Mouse (Mus musculus): ENCODE data around the gene Tex37.

Gene Tex37

GRCm38 (mm10) chr6:70918827-70919226, at the start of gene Tex37:
Tex37 (minus strand) TSS chr6:70918927.
- DNase-seq (ENCODE audit: low spot score in 2 of 2), result no peak

GRCm38 (mm10) chr6:70968291-70968690, 49.6 kb upstream of the Tex37 start:
- DNase-seq (ENCODE audit: low spot score in 2 of 2), result no peak

GRCm38 (mm10) chr6:70967422-70967821, 48.7 kb upstream of the Tex37 start:
- no peak for DNase-seq (ENCODE audit: low spot score in 2 of 2)

GRCm38 (mm10) chr6:70965694-70966093, 47.0 kb upstream of the Tex37 start:
- no peak for DNase-seq (ENCODE audit: low spot score in 2 of 2)

GRCm38 (mm10) chr6:70964116-70964830, 45.5 kb upstream of the Tex37 start:
- DNase-seq (ENCODE audit: low spot score in 2 of 2), result no peak

GRCm38 (mm10) chr6:70957341-70957940, 38.7 kb upstream of the Tex37 start:
- DNase-seq (ENCODE audit: low spot score in 2 of 2), result no peak

- peak in 1 of 2 experiments; percentile 4 for DNase-seq (ENCODE audit: low spot score in 2 of 2)
Measured at GRCm38 (mm10) chr6:70956936-70957335, 38.2 kb upstream of the Tex37 start.

GRCm38 (mm10) chr6:70956285-70956912, 37.7 kb upstream of the Tex37 start, which contains the start of gene Foxi3:
Foxi3 (plus strand) TSS chr6:70956531.
- DNase-seq (ENCODE audit: low spot score in 2 of 2), result no peak

GRCm38 (mm10) chr6:70955841-70956240, 37.1 kb upstream of the Tex37 start:
- DNase-seq (ENCODE audit: low spot score in 2 of 2), result peak in 1 of 2 experiments; percentile 1

GRCm38 (mm10) chr6:70955291-70955800, 36.6 kb upstream of the Tex37 start:
- DNase-seq (ENCODE audit: low spot score in 2 of 2), result peak; percentile 4 to 7

- DNase-seq (ENCODE audit: low spot score in 2 of 2), result peak in 1 of 2 experiments; percentile 37
Measured at GRCm38 (mm10) chr6:70954040-70954439, 35.3 kb upstream of the Tex37 start.

GRCm38 (mm10) chr6:70953274-70953673, 34.5 kb upstream of the Tex37 start:
- no peak for DNase-seq (ENCODE audit: low spot score in 2 of 2)

GRCm38 (mm10) chr6:70931801-70932200, 13.1 kb upstream of the Tex37 start:
- no peak for DNase-seq (ENCODE audit: low spot score in 2 of 2)

GRCm38 (mm10) chr6:70921274-70922074, 2.7 kb upstream of the Tex37 start:
- DNase-seq (ENCODE audit: low spot score in 2 of 2), result peak; percentile 17 to 63

- no peak for DNase-seq (ENCODE audit: low spot score in 2 of 2)
Measured at GRCm38 (mm10) chr6:70912396-70912765, 6.3 kb downstream of the Tex37 start.

GRCm38 (mm10) chr6:70911668-70912395, 6.9 kb downstream of the Tex37 start:
- peak; percentile 21 to 34 for DNase-seq (ENCODE audit: low spot score in 2 of 2)

GRCm38 (mm10) chr6:70910285-70910684, 8.4 kb downstream of the Tex37 start:
- DNase-seq (ENCODE audit: low spot score in 2 of 2), result no peak

- DNase-seq (ENCODE audit: low spot score in 2 of 2), result no peak
Measured at GRCm38 (mm10) chr6:70909572-70909971, 9.2 kb downstream of the Tex37 start.

- no peak for DNase-seq (ENCODE audit: low spot score in 2 of 2)
Measured at GRCm38 (mm10) chr6:70903689-70904088, 15.0 kb downstream of the Tex37 start.

- no peak for DNase-seq (ENCODE audit: low spot score in 2 of 2)
Measured at GRCm38 (mm10) chr6:70899594-70900003, 19.1 kb downstream of the Tex37 start.

GRCm38 (mm10) chr6:70898166-70898565, 20.6 kb downstream of the Tex37 start:
- DNase-seq (ENCODE audit: low spot score in 2 of 2), result no peak

Measured in frontal cortex, postnatal 36 days (tissue).